Mouse (Mus musculus) lung, adult 18-20 months (tissue): Measurements from ENCODE around the gene Rfx5.

Experiments used
- DNase-seq, 2 experiments: peaks; one replicate each; pipeline ENCODE4 v3.0.0; 2022; ENCODE audit warnings: mixed read lengths in 2 of 2

Rfx5 gene

GRCm38 (mm10) chr3:95002569-95002968, 48.7 kb downstream of the Rfx5 start:
- DNase-seq: no peak

- no peak for DNase-seq
These were observed 49.4 kb downstream of the Rfx5 start for GRCm38 (mm10) chr3:95003273-95003672.

- DNase-seq: no peak
These were observed 51.8 kb downstream of the Rfx5 start for GRCm38 (mm10) chr3:95005651-95006050.

GRCm38 (mm10) chr3:95007706-95008105, 53.8 kb downstream of the Rfx5 start:
- no peak for DNase-seq

GRCm38 (mm10) chr3:95010396-95010795, 56.5 kb downstream of the Rfx5 start:
- DNase-seq: no peak
